Mouse (Mus musculus) embryonic facial prominence, embryonic 11.5 days (tissue): ENCODE results near the gene Ift43. TPM values are rescaled to one million over a fixed set of nuclear protein-coding genes. Genes with fewer than 3 reads are reported as not detected.

Experiments used
- ATAC-seq: fragments of 200-750 bp; cut with Nextera tagmentation; replicated peaks from 2 replicates; pipeline ENCODE4 v1.8.0; 2017; ENCODE audit warnings: low read depth; ENCODE audit not compliant: insufficient number of reproducible peaks, low FRiP score, low TSS enrichment
- DNase-seq: peaks from one replicate; pipeline ENCODE4 v3.0.0-alpha.2; 2015; ENCODE audit warnings: low spot score
- H3K27ac ChIP-seq: fragments of 300-500 bp; sonication (generic); replicated peaks from 2 replicates; pipeline ENCODE4 v1.5.1; 2014; ENCODE audit warnings: mild to moderate bottlenecking, low read depth, low read length, control low read depth
- H3K27me3 ChIP-seq: fragments of 300-500 bp; sonication (generic); 2 replicates; pipeline ENCODE4 v1.6.1; 2014; ENCODE audit warnings: mild to moderate bottlenecking, low read length, moderate library complexity, mixed read lengths; ENCODE audit not compliant: control insufficient read depth, insufficient read depth
- H3K36me3 ChIP-seq: fragments of 300-500 bp; sonication (generic); replicated peaks from 2 replicates; pipeline ENCODE4 v1.6.1; 2014; ENCODE audit warnings: low read depth, mild to moderate bottlenecking, low read length, moderate library complexity, mixed read lengths; ENCODE audit not compliant: control insufficient read depth, insufficient read depth
- H3K4me1 ChIP-seq: fragments of 300-500 bp; sonication (generic); 2 replicates; pipeline ENCODE4 v1.6.1; 2014; ENCODE audit warnings: low read length, mixed read lengths; ENCODE audit not compliant: control insufficient read depth, insufficient read depth
- H3K4me2 ChIP-seq: fragments of 300-500 bp; sonication (generic); 2 replicates; pipeline ENCODE4 v1.6.1; 2014; ENCODE audit warnings: low read depth, mild to moderate bottlenecking, control low read depth, low read length, moderate library complexity
- H3K4me3 ChIP-seq: fragments of 300-500 bp; sonication (generic); 2 replicates; pipeline ENCODE4 v1.5.1; 2014; ENCODE audit warnings: low read depth, low read length, control low read depth
- H3K9ac ChIP-seq: fragments of 300-500 bp; sonication (generic); replicated peaks from 2 replicates; pipeline ENCODE4 v1.6.1; 2014; ENCODE audit warnings: mild to moderate bottlenecking, control low read depth, low read length
- H3K9me3 ChIP-seq: fragments of 300-500 bp; sonication (generic); replicated peaks from 2 replicates; pipeline ENCODE4 v1.6.1; 2016; ENCODE audit warnings: mild to moderate bottlenecking, low read length, inconsistent platforms, mixed read lengths; ENCODE audit not compliant: control insufficient read depth
- WGBS: fragments of 180-500 bp; shearing (Covaris S2); extraction: QIAGEN DNeasy Blood & Tissue Kit; methylation state at CpG from one replicate; pipeline ENCODE4 v1.1.7; 2014; 5-methylcytosine and 5-hydroxymethylcytosine counted together
- polyA plus RNA-seq: library from polyadenylated mRNA; unstranded; fragments of >200 nt; fragmentation: Nextera tagmentation; extraction: Ambion mirVana; gene quantifications from 2 replicates; pipeline ENCODE4 v1.2.1, GENCODE M21; 2014

The Ift43 gene
- 71.0 and 80.3 TPM in 2 replicates for polyA plus RNA-seq

DNA sequence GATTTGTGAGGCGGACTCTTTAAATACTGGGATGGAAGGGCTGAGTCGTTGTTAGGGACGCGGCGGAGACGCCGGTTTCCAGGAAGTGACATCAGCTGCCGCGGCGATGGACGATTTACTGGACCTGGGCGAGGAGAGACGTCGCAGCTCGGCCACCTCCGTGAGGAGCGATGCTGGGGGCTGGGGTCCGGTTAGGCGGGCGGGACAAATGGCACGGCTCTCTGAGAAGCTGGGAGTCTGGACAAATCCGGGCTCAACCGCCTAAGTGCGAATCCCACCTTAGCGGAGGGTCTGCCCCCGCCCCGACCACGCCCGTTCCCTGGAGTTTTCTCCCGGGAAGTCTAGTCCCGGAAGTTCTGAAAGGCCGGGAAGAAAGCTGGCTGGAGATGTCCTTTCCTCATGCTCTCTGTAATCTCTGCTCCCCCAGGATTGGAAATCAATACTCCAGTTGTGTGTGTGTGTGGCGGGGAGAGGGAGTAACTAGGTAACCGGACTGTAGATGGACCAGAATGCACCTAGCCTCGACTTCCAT is at the start of gene Ift43:
Gene Ift43, plus strand, starts transcription at position 61 of the 532 bp plus-strand sequence.
- H3K27ac ChIP-seq = no peak within 1 kb of the TSS
- peak within 1 kb of the TSS; percentile 43 for H3K9ac ChIP-seq
- peak within 1 kb of the TSS; percentile 48 for H3K4me2 ChIP-seq
- 0 out of 2 replicates have a peak, but pooled peaks have one; percentile 27 for ATAC-seq
- no peaks in the 10 kb centered on the region for H3K36me3 ChIP-seq
- WGBS = under 1% methylated on average over 34 of the region's 35 CpGs
- H3K4me3 ChIP-seq = peak within 1 kb of the TSS; percentile 46
- peak; percentile 89 for DNase-seq
- H3K9me3 ChIP-seq = no peaks in the 10 kb centered on the region
- no peaks in the 10 kb centered on the region; the same call in 1 of the 2 replicates for H3K4me1 ChIP-seq
- H3K27me3 ChIP-seq = no peaks in the 10 kb centered on the region

GRCm38 (mm10) chr12:86035586-86035985 is 46.8 kb upstream of the Ift43 start:
- no peak overlapping the region for H3K4me2 ChIP-seq
- no peaks in the 10 kb centered on the region for H3K27me3 ChIP-seq
- no peaks in the 10 kb centered on the region for H3K9me3 ChIP-seq
- ATAC-seq (no peak), DNase-seq (no peak)
- H3K27ac ChIP-seq = no peak overlapping the region
- peaks cover 2% of the 10 kb centered on the region; the same call in 1 of the 2 replicates for H3K4me1 ChIP-seq
- H3K4me3 ChIP-seq = no peak overlapping the region
- H3K36me3 ChIP-seq = no peaks in the 10 kb centered on the region
- no peak overlapping the region for H3K9ac ChIP-seq

- H3K27ac ChIP-seq = no peak overlapping the region; the same call in 1 of the 2 replicates
- no peak for DNase-seq
- no peaks in the 10 kb centered on the region for H3K36me3 ChIP-seq
- no peaks in the 10 kb centered on the region for H3K9me3 ChIP-seq
- no peak overlapping the region for H3K4me3 ChIP-seq
- H3K4me1 ChIP-seq = peaks cover 2% of the 10 kb centered on the region; the same call in 1 of the 2 replicates
- H3K9ac ChIP-seq = no peak overlapping the region
- WGBS = 49% methylated on average over 9 of the region's 9 CpGs
- no peak overlapping the region for H3K4me2 ChIP-seq
- no peaks in the 10 kb centered on the region for H3K27me3 ChIP-seq
- no peak for ATAC-seq
These were observed 45.8 kb upstream of the Ift43 start for GRCm38 (mm10) chr12:86036368-86037166.

- WGBS = 22% methylated on average over 12 of the region's 12 CpGs
- Histone ChIP-seq H3K27me3 (no peaks in the 10 kb centered on the region), H3K9me3 (no peaks in the 10 kb centered on the region), H3K4me2 (no peak overlapping the region), H3K4me3 (no peak overlapping the region), H3K27ac (no peak overlapping the region), H3K9ac (no peak overlapping the region; the same call in 1 of the 2 replicates), H3K4me1 (peaks cover 2% of the 10 kb centered on the region; the same call in 1 of the 2 replicates), H3K36me3 (no peaks in the 10 kb centered on the region)
- DNase-seq (peak; percentile 70), ATAC-seq (peak; percentile 79)
These were observed 45.0 kb upstream of the Ift43 start for GRCm38 (mm10) chr12:86037235-86037921.

DNA sequence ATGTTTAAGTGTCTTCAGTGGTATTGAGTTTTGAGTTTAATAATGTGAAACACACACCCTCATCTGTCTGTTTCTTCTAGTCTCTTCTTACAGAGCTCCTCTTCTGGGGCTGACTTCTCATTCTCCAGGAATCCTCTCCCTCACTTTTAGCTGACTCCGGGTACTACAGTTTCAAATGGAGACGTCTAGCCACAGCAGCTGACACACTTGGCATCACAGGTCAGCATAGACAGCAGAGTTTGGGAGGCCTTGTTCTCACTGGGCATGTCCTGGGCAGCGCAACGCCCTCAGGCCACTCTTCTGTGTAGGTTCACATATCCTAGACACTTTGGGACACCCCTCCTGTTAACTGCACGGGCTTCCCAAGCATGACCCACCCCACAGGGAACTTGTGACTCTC is 43.3 kb upstream of the Ift43 start:
- Histone ChIP-seq H3K9ac (no peak overlapping the region), H3K36me3 (no peaks in the 10 kb centered on the region), H3K4me3 (no peak overlapping the region), H3K27ac (no peak overlapping the region), H3K9me3 (no peaks in the 10 kb centered on the region), H3K27me3 (no peaks in the 10 kb centered on the region), H3K4me1 (peaks cover 2% of the 10 kb centered on the region; the same call in 1 of the 2 replicates), H3K4me2 (no peak overlapping the region)
- ATAC-seq (no peak), DNase-seq (no peak)
- WGBS = 67% methylated on average over 5 of the region's 5 CpGs

- H3K4me2 ChIP-seq = no peak overlapping the region
- no peaks in the 10 kb centered on the region for H3K36me3 ChIP-seq
- WGBS = 85% methylated on average over 6 of the region's 6 CpGs
- ATAC-seq = no peak
- no peak overlapping the region for H3K9ac ChIP-seq
- H3K27ac ChIP-seq = no peak overlapping the region
- H3K4me1 ChIP-seq = peaks cover 2% of the 10 kb centered on the region; the same call in 1 of the 2 replicates
- H3K9me3 ChIP-seq = no peaks in the 10 kb centered on the region
- DNase-seq = no peak
- no peaks in the 10 kb centered on the region for H3K27me3 ChIP-seq
- H3K4me3 ChIP-seq = no peak overlapping the region
These were observed 42.6 kb upstream of the Ift43 start for GRCm38 (mm10) chr12:86039751-86040150.

DNA sequence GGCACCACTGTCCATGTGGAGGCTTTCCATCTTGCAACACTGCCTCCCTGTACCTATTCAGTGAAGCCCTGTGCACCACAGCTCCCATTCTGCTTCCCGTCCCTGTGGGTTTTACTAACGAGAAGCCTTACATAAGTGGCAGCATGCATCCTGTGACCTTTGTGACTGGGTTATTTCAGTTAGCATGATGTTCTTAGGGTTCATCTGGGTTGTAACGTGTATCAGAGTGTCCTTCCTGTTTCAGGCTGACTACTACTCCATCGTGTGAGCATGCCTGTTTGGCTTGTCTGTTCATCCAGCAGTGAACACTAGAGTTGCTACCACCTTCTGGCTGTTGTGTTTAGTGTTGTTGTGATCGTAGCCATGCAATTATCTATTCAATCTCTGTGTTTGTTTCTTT is 36.2 kb upstream of the Ift43 start:
- Histone ChIP-seq H3K4me3 (no peak overlapping the region), H3K4me2 (no peak overlapping the region), H3K36me3 (no peaks in the 10 kb centered on the region), H3K9ac (no peak overlapping the region), H3K9me3 (no peaks in the 10 kb centered on the region), H3K27ac (no peak overlapping the region), H3K4me1 (no peaks in the 10 kb centered on the region), H3K27me3 (no peaks in the 10 kb centered on the region)
- WGBS = 77% methylated on average over 5 of the region's 5 CpGs
- ATAC-seq (no peak), DNase-seq (no peak)

DNA sequence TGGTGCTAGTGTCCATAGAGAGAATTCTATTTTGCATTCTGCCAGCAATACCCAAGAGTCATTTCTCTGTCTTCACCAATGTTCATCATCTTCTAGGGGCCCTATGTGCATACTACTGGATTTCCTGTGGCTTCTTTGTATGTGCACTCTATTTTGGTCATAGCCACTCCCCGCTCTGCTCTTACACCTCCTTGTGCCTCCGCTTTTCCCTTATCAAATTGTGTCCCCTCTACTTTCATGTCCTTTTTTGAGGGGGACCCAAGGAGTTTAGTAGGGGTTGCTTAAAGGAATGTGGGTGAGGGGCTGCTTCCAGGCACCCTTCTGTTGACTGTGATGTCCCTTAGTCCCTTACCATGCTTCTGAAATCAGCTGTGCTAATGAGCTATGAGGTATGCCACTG is 35.6 kb upstream of the Ift43 start:
- ATAC-seq (no peak), DNase-seq (no peak)
- Histone ChIP-seq H3K27ac (no peak overlapping the region), H3K36me3 (no peaks in the 10 kb centered on the region), H3K4me2 (no peak overlapping the region), H3K9me3 (no peaks in the 10 kb centered on the region), H3K27me3 (no peaks in the 10 kb centered on the region), H3K9ac (no peak overlapping the region), H3K4me1 (no peaks in the 10 kb centered on the region), H3K4me3 (no peak overlapping the region)
- WGBS = 93% methylated on average over 2 of the region's 2 CpGs
